In genomic region chr1:172325680-172326535, GRCm38 (mm10) we compare ENCODE assay signal across 8 mouse cellular contexts. TPM values are rescaled to one million over a fixed set of nuclear protein-coding genes. Genes with fewer than 3 reads are reported as not detected.
DNase-seq lines count a peak whose midpoint lies in the region; ATAC-seq and TF ChIP-seq lines count a peak whose summit lies in the region.

No protein-coding gene starts in this region.

- no peaks in the 10 kb centered on the region for H3K9me3 ChIP-seq in forebrain, embryonic 10.5 days
- H3K9me3 ChIP-seq in hindbrain, embryonic 15.5 days = no peaks in the 10 kb centered on the region
- H3K9me3 ChIP-seq in limb, embryonic 12.5 days = peaks cover 3% of the 10 kb centered on the region; the same call in 1 of the 2 replicates
- H3K9me3 ChIP-seq in midbrain, embryonic 11.5 days (ENCODE audit: control insufficient read depth, low read length) = no peaks in the 10 kb centered on the region

- TF ChIP-seq POLR2A in bone marrow, adult 2 months (IDR thresholded peaks at IDR 0.05; ENCODE audit: borderline replicate concordance, control insufficient read depth, low read depth, low read length) = no peak; the same call in 1 of the 2 replicates

- ATAC-seq in hindbrain, embryonic 15.5 days (ENCODE audit: low FRiP score, low read depth) = peak; percentile 73
- ATAC-seq in limb, embryonic 12.5 days (ENCODE audit: insufficient number of reproducible peaks, insufficient read depth, low FRiP score, low TSS enrichment, low read depth) = no peak; the same call in 1 of the 2 replicates
- ATAC-seq in midbrain, embryonic 11.5 days (ENCODE audit: low FRiP score) = peak; percentile 27
- no peak for ATAC-seq in frontal cortex, adult (ENCODE audit: low TSS enrichment)

- H3K4me2 ChIP-seq in hindbrain, embryonic 15.5 days = peak overlapping the region; percentile 87
- H3K4me2 ChIP-seq in limb, embryonic 12.5 days = peak overlapping the region; percentile 85
- H3K4me2 ChIP-seq in midbrain, embryonic 11.5 days = peak overlapping the region; percentile 71

- H3K9ac ChIP-seq in hindbrain, embryonic 15.5 days = peak overlapping the region; percentile 45
- H3K9ac ChIP-seq in limb, embryonic 12.5 days (replicated peaks) = no peak overlapping the region; the same call in 1 of the 2 replicates
- H3K9ac ChIP-seq in midbrain, embryonic 11.5 days (ENCODE audit: low read length) = peak overlapping the region; percentile 52

- TF ChIP-seq CTCF in bone marrow, adult 2 months (IDR thresholded peaks at IDR 0.05; ENCODE audit: control insufficient read depth, insufficient read depth, low read length) = peak; percentile 85

- H3K36me3 ChIP-seq in forebrain, embryonic 10.5 days (replicated peaks) = peaks cover 5% of the 10 kb centered on the region
- no peaks in the 10 kb centered on the region for H3K36me3 ChIP-seq in hindbrain, embryonic 15.5 days
- no peaks in the 10 kb centered on the region for H3K36me3 ChIP-seq in limb, embryonic 12.5 days
- H3K36me3 ChIP-seq in midbrain, embryonic 11.5 days (ENCODE audit: control insufficient read depth, insufficient read depth, low read length) = no peaks in the 10 kb centered on the region

- peak; percentile 45 for DNase-seq in Muller cell, postnatal 12 days (ENCODE audit: inconsistent ontology term)
- DNase-seq in forebrain, embryonic 10.5 days (ENCODE audit: extremely low spot score, low spot score) = peak; percentile 75
- no peak for DNase-seq in midbrain, embryonic 11.5 days (ENCODE audit: low spot score, missing footprints)
- peak; percentile 51 to 82 for DNase-seq in spleen, postnatal 10 days (ENCODE audit: low spot score in 2 of 2)

- no peak overlapping the region for H3K27ac ChIP-seq in bone marrow, adult 2 months (ENCODE audit: control insufficient read depth, insufficient read depth, low read depth, low read length, poor library complexity)
- H3K27ac ChIP-seq in forebrain, embryonic 10.5 days = peak overlapping the region; percentile 41
- H3K27ac ChIP-seq in hindbrain, embryonic 15.5 days (replicated peaks) = peak overlapping the region; percentile 30; the same call in 1 of the 2 replicates
- H3K27ac ChIP-seq in limb, embryonic 12.5 days = no peak overlapping the region
- H3K27ac ChIP-seq in midbrain, embryonic 11.5 days (ENCODE audit: low read depth, low read length) = no peak overlapping the region

- 21% methylated on average over 94 of the region's 94 CpGs for WGBS in bone marrow, adult 2 months
- 26% methylated on average over 94 of the region's 94 CpGs for WGBS in forebrain, embryonic 10.5 days
- 21% methylated on average over 87 of the region's 94 CpGs for WGBS in hindbrain, embryonic 15.5 days
- 21% methylated on average over 94 of the region's 94 CpGs for WGBS in limb, embryonic 12.5 days
- WGBS in midbrain, embryonic 11.5 days = 22% methylated on average over 94 of the region's 94 CpGs

- peaks cover 1% of the 10 kb centered on the region; the same call in 1 of the 2 replicates for H3K4me1 ChIP-seq in bone marrow, adult 2 months (ENCODE audit: control insufficient read depth, insufficient read depth, low read length)
- H3K4me1 ChIP-seq in forebrain, embryonic 10.5 days = peaks cover 58% of the 10 kb centered on the region
- H3K4me1 ChIP-seq in hindbrain, embryonic 15.5 days (replicated peaks) = peaks cover 33% of the 10 kb centered on the region
- H3K4me1 ChIP-seq in limb, embryonic 12.5 days (replicated peaks) = 0 out of 2 replicates have a peak, but pooled peaks cover 16% of the 10 kb centered on the region
- H3K4me1 ChIP-seq in midbrain, embryonic 11.5 days (ENCODE audit: control insufficient read depth, insufficient read depth, low read length) = peaks cover 30% of the 10 kb centered on the region

- H3K4me3 ChIP-seq in bone marrow, adult 2 months (replicated peaks; ENCODE audit: control insufficient read depth, low read depth, low read length) = peak overlapping the region; percentile 45
- peak overlapping the region; percentile 55 for H3K4me3 ChIP-seq in forebrain, embryonic 10.5 days
- H3K4me3 ChIP-seq in hindbrain, embryonic 15.5 days = peak overlapping the region; percentile 50
- peak overlapping the region; percentile 47 for H3K4me3 ChIP-seq in limb, embryonic 12.5 days (replicated peaks)
- H3K4me3 ChIP-seq in midbrain, embryonic 11.5 days (ENCODE audit: low read depth, low read length) = peak overlapping the region; percentile 38

- H3K27me3 ChIP-seq in forebrain, embryonic 10.5 days (ENCODE audit: poor library complexity, severe bottlenecking) = peaks cover 91% of the 10 kb centered on the region
- H3K27me3 ChIP-seq in hindbrain, embryonic 15.5 days = no peaks in the 10 kb centered on the region
- H3K27me3 ChIP-seq in limb, embryonic 12.5 days = peaks cover 71% of the 10 kb centered on the region
- peaks cover 37% of the 10 kb centered on the region for H3K27me3 ChIP-seq in midbrain, embryonic 11.5 days (ENCODE audit: control insufficient read depth, insufficient read depth, low read length)

RNA-seq across cellular contexts. Expression of gene Kcnj9, which starts 3.2 kb away (rescaled TPM):
- 1.2 TPM in 1 of 2 replicates, not detected in the other for polyA plus RNA-seq in bone marrow, adult 2 months (2011; ENCODE audit: insufficient read depth, insufficient read length, low replicate concordance, missing spikeins)
- 0.17 and 0.43 TPM in 2 replicates for polyA plus RNA-seq in forebrain, embryonic 10.5 days (2016; fragmentation: Nextera tagmentation; extraction: Ambion mirVana)
- polyA plus RNA-seq in hindbrain, embryonic 15.5 days (2015; fragmentation: Nextera tagmentation; extraction: Ambion mirVana) = 4.1 and 4.3 TPM in 2 replicates
- polyA plus RNA-seq in limb, embryonic 12.5 days (2016; fragmentation: Nextera tagmentation; extraction: Ambion mirVana) = not detected in 2 replicates
- polyA plus RNA-seq in midbrain, embryonic 11.5 days (2014; fragmentation: Nextera tagmentation; extraction: Ambion mirVana) = 0.37 and 0.43 TPM in 2 replicates

RNA-seq across cellular contexts. Expression of gene Kcnj10, which starts 15.1 kb away (rescaled TPM):
- polyA plus RNA-seq in bone marrow, adult 2 months (2011; ENCODE audit: insufficient read depth, insufficient read length, low replicate concordance, missing spikeins) = 1.0 and 2.3 TPM in 2 replicates
- 0.46 and 0.47 TPM in 2 replicates for polyA plus RNA-seq in forebrain, embryonic 10.5 days (2016; fragmentation: Nextera tagmentation; extraction: Ambion mirVana)
- polyA plus RNA-seq in hindbrain, embryonic 15.5 days (2015; fragmentation: Nextera tagmentation; extraction: Ambion mirVana) = 2.9 and 3.0 TPM in 2 replicates
- polyA plus RNA-seq in limb, embryonic 12.5 days (2016; fragmentation: Nextera tagmentation; extraction: Ambion mirVana) = 0.04 and 0.05 TPM in 2 replicates
- 0.75 TPM in 2 replicates for polyA plus RNA-seq in midbrain, embryonic 11.5 days (2014; fragmentation: Nextera tagmentation; extraction: Ambion mirVana)

RNA-seq across cellular contexts. Expression of gene Atp1a2, which starts 28.0 kb away (rescaled TPM):
- polyA plus RNA-seq in bone marrow, adult 2 months (2011; ENCODE audit: insufficient read depth, insufficient read length, low replicate concordance, missing spikeins) = 2.9 and 5.7 TPM in 2 replicates
- polyA plus RNA-seq in forebrain, embryonic 10.5 days (2016; fragmentation: Nextera tagmentation; extraction: Ambion mirVana) = 0.86 and 2.0 TPM in 2 replicates
- 74.3 and 75.8 TPM in 2 replicates for polyA plus RNA-seq in hindbrain, embryonic 15.5 days (2015; fragmentation: Nextera tagmentation; extraction: Ambion mirVana)
- polyA plus RNA-seq in limb, embryonic 12.5 days (2016; fragmentation: Nextera tagmentation; extraction: Ambion mirVana) = 5.1 and 5.4 TPM in 2 replicates
- polyA plus RNA-seq in midbrain, embryonic 11.5 days (2014; fragmentation: Nextera tagmentation; extraction: Ambion mirVana) = 1.4 and 1.9 TPM in 2 replicates

RNA-seq across cellular contexts. Expression of gene Pigm, which starts 50.4 kb away (rescaled TPM):
- 5.2 and 8.8 TPM in 2 replicates for polyA plus RNA-seq in bone marrow, adult 2 months (2011; ENCODE audit: insufficient read depth, insufficient read length, low replicate concordance, missing spikeins)
- 10.6 and 10.8 TPM in 2 replicates for polyA plus RNA-seq in forebrain, embryonic 10.5 days (2016; fragmentation: Nextera tagmentation; extraction: Ambion mirVana)
- polyA plus RNA-seq in hindbrain, embryonic 15.5 days (2015; fragmentation: Nextera tagmentation; extraction: Ambion mirVana) = 3.8 and 3.9 TPM in 2 replicates
- 9.3 and 9.8 TPM in 2 replicates for polyA plus RNA-seq in limb, embryonic 12.5 days (2016; fragmentation: Nextera tagmentation; extraction: Ambion mirVana)
- polyA plus RNA-seq in midbrain, embryonic 11.5 days (2014; fragmentation: Nextera tagmentation; extraction: Ambion mirVana) = 11.0 and 12.2 TPM in 2 replicates

Comparison
In these comparisons a context has a peak if more than half of its experiments do, and no peak if none do; other contexts are left out.
1. H3K27ac ChIP-seq: peak in forebrain, embryonic 10.5 days (single experiment) and hindbrain, embryonic 15.5 days (single experiment); none in bone marrow, adult 2 months (single experiment), limb, embryonic 12.5 days (single experiment) and midbrain, embryonic 11.5 days (single experiment).
2. ATAC-seq: peak in hindbrain, embryonic 15.5 days (single experiment) and midbrain, embryonic 11.5 days (single experiment); none in limb, embryonic 12.5 days (single experiment) and frontal cortex, adult (single experiment).
3. RNA of gene Atp1a2, which starts 28.0 kb away (polyA plus RNA-seq): 74.3 to 75.8 TPM in hindbrain, embryonic 15.5 days; 5.1 to 5.4 TPM in limb, embryonic 12.5 days, 2.9 to 5.7 TPM in bone marrow, adult 2 months, 0.86 to 2.0 TPM in forebrain, embryonic 10.5 days and 1.4 to 1.9 TPM in midbrain, embryonic 11.5 days; every median in the first group is over 10 times any median in the second.
4. Peak in every context shown above with its lines, with median percentiles within 50 percentile points of each other: H3K4me3 ChIP-seq and H3K4me2 ChIP-seq.